Mouse (Mus musculus) testis, adult 2 months (tissue): Measurements from ENCODE around the gene Camk2n1. TPM values are rescaled to one million over a fixed set of nuclear protein-coding genes. Genes with fewer than 3 reads are reported as not detected.
A peak's percentile ranks its signal among the peaks of the same experiment; 100 is the strongest.

Experiments used
- H3K27ac ChIP-seq: fragments of 200-500 bp; 2 replicates; pipeline ENCODE4 v1.5.1; 2012; ENCODE audit warnings: low read depth, low read length; ENCODE audit not compliant: control insufficient read depth, insufficient read depth
- H3K27me3 ChIP-seq: fragments of 200-500 bp; 2 replicates; pipeline ENCODE4 v1.6.1; 2012; ENCODE audit warnings: mild to moderate bottlenecking, low read length, moderate library complexity; ENCODE audit not compliant: control insufficient read depth, insufficient read depth
- H3K36me3 ChIP-seq: fragments of 200-500 bp; 2 replicates; pipeline ENCODE4 v1.6.1; 2012; ENCODE audit warnings: mild to moderate bottlenecking, low read length; ENCODE audit not compliant: control insufficient read depth, insufficient read depth
- H3K4me1 ChIP-seq: fragments of 200-500 bp; 2 replicates; pipeline ENCODE4 v1.6.1; 2012; ENCODE audit warnings: low read length; ENCODE audit not compliant: control insufficient read depth, insufficient read depth
- H3K4me3 ChIP-seq: fragments of 200-500 bp; 2 replicates; pipeline ENCODE4 v1.5.1; 2012; ENCODE audit warnings: low read depth, mild to moderate bottlenecking, low read length, moderate library complexity, mixed read lengths; ENCODE audit not compliant: control insufficient read depth
- CTCF ChIP-seq: fragments of 200-500 bp; IDR thresholded peaks from 2 replicates; pipeline ENCODE4 v1.5.1; 2012; ENCODE audit warnings: low read depth, mild to moderate bottlenecking, inconsistent platforms, low read length, moderate library complexity; ENCODE audit not compliant: control insufficient read depth, insufficient read depth, insufficient replicate concordance
- POLR2A ChIP-seq: fragments of 200-500 bp; IDR thresholded peaks from 2 replicates; pipeline ENCODE4 v1.6.1; 2012; ENCODE audit warnings: low read depth, mild to moderate bottlenecking, inconsistent platforms, low read length, moderate library complexity; ENCODE audit not compliant: control insufficient read depth
- polyA plus RNA-seq: library from polyadenylated mRNA; depleted of rRNA; stranded (reverse); fragments of >200 nt; gene quantifications from 2 replicates; pipeline ENCODE4 v1.2.3, GENCODE M21; 2012

Gene Camk2n1
- polyA plus RNA-seq, 1 experiment, result 34.4 TPM

DNA sequence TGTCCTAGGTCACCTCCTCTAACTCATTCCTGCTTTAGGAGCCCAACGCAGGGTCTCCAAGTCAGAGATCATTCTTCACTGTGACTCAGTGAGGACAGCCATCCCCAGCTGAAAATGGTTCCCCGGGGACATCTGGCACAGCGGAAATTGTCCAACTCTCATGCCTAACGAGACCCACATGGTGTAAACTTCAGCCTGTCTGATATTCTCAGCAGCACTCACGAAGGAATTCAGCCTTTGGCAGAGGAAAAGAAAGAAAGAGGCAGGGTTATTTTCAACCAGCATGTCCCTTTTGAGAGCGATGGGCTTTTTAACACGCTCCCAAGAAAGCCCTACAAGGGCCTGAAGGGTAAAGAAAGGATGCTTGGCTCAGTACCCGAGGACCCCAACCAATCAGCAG lies 22.8 kb upstream of the Camk2n1 start:
- H3K36me3 ChIP-seq, result no peaks in the 10 kb centered on the region
- no peak overlapping the region for H3K27ac ChIP-seq
- TF ChIP-seq POLR2A, result no peak
- no peak for TF ChIP-seq CTCF
- H3K27me3 ChIP-seq, result no peaks in the 10 kb centered on the region
- H3K4me1 ChIP-seq, result peaks cover 4% of the 10 kb centered on the region
- no peak overlapping the region for H3K4me3 ChIP-seq

DNA sequence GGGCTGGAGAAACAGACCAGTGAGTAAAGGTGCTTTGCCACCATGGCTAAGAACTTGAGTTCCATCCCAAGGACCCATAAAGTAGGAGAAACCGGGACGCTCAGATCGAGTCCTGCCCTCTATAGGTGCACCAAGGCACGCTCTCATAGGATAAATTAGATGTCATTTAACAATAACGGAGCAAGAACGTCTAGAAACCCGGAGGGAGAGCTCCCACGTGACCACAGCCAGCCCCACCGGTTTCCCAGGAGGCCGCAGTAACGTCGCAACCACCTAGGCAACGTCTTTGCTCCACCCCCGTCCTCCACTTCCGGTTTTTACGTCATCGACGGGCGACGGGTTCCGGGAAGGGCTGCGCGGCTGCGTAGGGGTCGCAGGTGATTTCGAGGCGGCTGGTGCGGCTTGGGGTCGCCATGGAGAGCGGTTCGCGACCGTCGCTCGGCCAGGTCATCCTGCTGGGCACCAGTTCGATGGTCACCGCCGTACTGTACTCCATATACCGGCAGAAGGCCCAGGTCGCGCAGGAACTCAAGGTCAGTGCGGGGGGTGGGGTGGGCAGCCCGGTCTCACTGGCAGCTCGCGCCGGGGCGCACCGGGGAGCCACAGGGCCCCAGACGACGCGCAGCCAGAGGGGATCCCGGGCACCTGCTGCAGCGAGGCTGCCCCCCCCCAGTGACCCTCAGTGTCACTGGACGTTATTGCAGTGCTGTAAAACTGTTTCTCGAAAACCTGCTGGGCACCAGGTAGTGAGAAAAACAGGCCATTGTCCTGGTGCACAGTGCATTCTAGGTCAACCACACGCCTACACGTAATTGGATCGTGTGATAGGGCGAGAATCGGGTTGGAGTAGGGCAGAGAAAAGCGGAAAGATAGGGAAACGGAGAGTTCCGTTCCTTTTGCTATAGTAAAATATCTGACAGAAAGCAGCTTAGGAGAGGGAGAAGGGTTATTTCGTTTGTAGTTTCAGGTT lies 19.5 kb upstream of the Camk2n1 start, which contains the start of gene Mul1:
Mul1 (plus strand) TSS at position 325 of the 970 bp plus-strand sequence.
- peaks cover 4% of the 10 kb centered on the region for H3K4me1 ChIP-seq
- peak within 1 kb of the TSS; percentile 82 for H3K27ac ChIP-seq
- H3K4me3 ChIP-seq, result peak within 1 kb of the TSS; percentile 96
- TF ChIP-seq CTCF (no peak), POLR2A (peak; percentile 93)
- no peaks in the 10 kb centered on the region for H3K27me3 ChIP-seq
- H3K36me3 ChIP-seq, result peaks cover 1% of the 10 kb centered on the region; the same call in 1 of the 2 replicates

DNA sequence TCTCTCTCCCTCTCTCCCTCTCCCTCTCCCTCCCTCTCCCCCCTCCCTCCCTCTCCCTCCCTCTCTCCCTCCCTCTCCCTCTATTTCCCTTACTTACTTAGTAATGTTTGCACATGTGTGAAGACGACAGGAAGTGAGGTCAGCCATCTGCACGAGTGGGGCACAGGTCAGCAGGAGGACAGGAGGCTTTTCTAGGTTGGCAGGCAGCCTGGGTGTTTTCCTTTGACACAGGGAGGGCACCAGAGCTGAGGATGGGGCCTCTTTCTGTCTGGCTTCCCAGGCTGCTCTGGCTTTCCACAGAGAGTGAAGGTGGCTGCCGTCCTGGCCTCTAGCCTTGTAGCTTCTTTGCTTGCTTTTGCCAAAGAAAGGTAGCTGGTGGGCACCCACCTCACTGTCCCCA lies 14.1 kb upstream of the Camk2n1 start:
- Histone ChIP-seq H3K27me3 (no peaks in the 10 kb centered on the region), H3K4me1 (no peaks in the 10 kb centered on the region), H3K36me3 (peaks cover 1% of the 10 kb centered on the region; the same call in 1 of the 2 replicates), H3K4me3 (no peak overlapping the region), H3K27ac (no peak overlapping the region)
- TF ChIP-seq CTCF (no peak), POLR2A (no peak)

DNA sequence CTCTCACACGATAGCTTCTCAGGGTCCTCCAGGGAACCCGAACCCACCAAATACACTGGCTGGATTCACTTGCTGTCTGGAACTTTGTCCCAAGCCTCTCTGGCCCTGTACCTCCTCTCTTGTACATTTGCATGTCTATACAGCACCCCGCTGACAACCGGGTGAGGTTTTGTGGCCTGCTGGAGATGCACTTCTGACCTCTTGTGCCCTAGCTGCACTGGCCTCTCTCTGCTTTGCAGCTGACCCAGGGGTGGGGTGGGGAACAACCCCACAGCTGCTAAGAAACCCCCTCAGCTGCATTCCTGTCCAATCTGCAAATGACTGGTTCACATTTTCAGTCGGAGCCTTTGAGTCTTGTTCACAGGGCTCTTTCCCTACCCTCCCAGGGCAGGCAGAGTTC lies 9.2 kb upstream of the Camk2n1 start:
- Histone ChIP-seq H3K27ac (no peak overlapping the region), H3K27me3 (no peaks in the 10 kb centered on the region), H3K36me3 (no peaks in the 10 kb centered on the region), H3K4me1 (peaks cover 9% of the 10 kb centered on the region), H3K4me3 (no peak overlapping the region)
- TF ChIP-seq CTCF (no peak), POLR2A (no peak)

DNA sequence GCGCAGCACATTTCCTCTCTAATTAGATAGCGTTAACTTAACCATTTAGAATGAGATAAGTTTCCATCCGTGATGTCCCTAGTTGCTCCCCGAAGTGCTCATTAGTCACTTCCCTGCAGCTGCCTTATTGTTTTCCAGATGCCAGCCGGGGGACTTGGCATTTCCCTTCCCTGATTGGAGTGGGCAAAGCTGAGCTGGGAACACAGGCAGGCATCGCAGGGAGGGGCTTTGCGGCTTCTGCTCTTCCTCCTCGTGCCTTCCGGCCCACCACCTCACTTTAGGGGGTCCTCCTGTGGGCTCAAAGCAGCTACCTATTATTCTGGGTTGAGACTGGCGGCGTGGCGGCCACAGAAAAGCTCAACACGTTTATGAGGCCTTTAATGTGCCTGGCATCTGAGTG lies 7.1 kb upstream of the Camk2n1 start:
- H3K4me3 ChIP-seq, result no peak overlapping the region
- peaks cover 12% of the 10 kb centered on the region for H3K4me1 ChIP-seq
- no peaks in the 10 kb centered on the region for H3K27me3 ChIP-seq
- H3K36me3 ChIP-seq, result no peaks in the 10 kb centered on the region
- no peak overlapping the region for H3K27ac ChIP-seq
- no peak for TF ChIP-seq CTCF
- no peak for TF ChIP-seq POLR2A

DNA sequence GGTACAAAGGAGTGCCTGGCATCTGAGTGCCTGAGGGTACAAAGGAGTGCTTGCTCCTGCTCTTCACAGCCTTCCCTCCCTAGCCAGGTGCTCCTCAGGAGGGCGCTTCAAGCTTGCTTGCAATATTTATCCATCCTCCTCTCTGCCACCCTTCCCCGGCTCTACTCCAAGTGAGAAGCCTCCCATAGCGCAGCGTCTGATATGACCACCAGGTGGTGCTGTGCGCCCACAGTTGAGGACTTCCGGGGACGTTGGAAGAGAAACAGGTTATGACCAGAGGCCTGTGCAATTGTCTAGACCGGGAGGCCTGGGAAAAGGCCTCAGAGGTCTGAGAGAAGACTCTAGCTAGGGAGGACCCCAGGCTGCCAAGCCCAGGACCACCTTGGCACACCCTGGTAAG lies 6.7 kb upstream of the Camk2n1 start:
- Histone ChIP-seq H3K4me1 (peaks cover 12% of the 10 kb centered on the region), H3K36me3 (no peaks in the 10 kb centered on the region), H3K4me3 (no peak overlapping the region), H3K27ac (no peak overlapping the region), H3K27me3 (no peaks in the 10 kb centered on the region)
- no peak for TF ChIP-seq POLR2A
- TF ChIP-seq CTCF, result peak; percentile 93; the same call in 1 of the 2 replicates

DNA sequence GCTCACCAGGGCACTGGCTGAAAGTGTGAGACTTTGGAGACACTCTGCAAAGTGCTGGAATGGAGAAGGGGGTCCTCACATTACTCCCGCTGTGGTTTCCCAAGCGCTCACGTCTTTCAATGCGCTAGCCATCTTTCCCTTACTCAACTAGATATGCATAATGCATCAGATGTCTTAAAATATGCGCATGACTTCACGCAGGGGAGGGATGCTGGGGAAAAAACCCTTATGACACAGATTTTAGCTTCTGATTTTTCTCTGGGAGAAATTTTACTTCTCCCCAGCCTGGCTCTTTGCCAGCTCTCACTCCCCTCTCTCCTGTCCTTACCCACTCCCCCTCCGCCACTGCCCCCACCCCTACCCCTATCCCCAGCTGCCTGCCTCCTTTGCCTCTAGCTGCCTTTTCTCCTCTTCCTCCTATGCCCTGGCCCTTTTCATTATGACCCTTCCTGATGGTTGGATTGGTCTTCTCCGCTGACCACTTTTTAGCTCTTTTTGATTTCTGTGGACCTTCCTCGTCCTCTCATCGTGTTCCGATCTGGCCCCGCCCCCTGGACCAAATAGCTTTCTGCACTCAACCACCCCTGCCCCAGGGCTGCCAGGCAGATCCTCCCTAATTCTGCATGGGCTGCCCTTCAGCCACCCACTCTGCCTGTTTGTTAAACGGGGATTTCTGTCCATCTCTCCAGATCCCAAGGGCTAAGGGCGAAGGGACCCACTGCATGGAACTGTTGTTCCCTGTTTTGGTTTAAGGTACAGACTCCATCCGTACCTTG lies 6.1 kb upstream of the Camk2n1 start:
- H3K36me3 ChIP-seq, result no peaks in the 10 kb centered on the region
- no peak overlapping the region for H3K27ac ChIP-seq
- H3K27me3 ChIP-seq, result no peaks in the 10 kb centered on the region
- no peak overlapping the region for H3K4me3 ChIP-seq
- H3K4me1 ChIP-seq, result peaks cover 18% of the 10 kb centered on the region
- TF ChIP-seq CTCF, result no peak
- TF ChIP-seq POLR2A, result no peak
